ENCODE assay signal across 8 mouse cellular contexts in genomic region chr5:113163116-113163515, GRCm38 (mm10). TPM values are rescaled to one million over a fixed set of nuclear protein-coding genes. Genes with fewer than 3 reads are reported as not detected.
A peak's percentile ranks its signal among the peaks of the same experiment; 100 is the strongest.
DNase-seq lines count a peak whose midpoint lies in the region; ATAC-seq and TF ChIP-seq lines count a peak whose summit lies in the region.

No protein-coding gene starts in this region.

- H3K4me2 ChIP-seq in forebrain, embryonic 13.5 days: peak overlapping the region; percentile 49
- peak overlapping the region; percentile 74 for H3K4me2 ChIP-seq in liver, embryonic 11.5 days

- peak overlapping the region; percentile 72 for H3K4me3 ChIP-seq in E14TG2a.4 (replicated peaks; ENCODE audit: low read length)
- H3K4me3 ChIP-seq in forebrain, embryonic 13.5 days: no peak overlapping the region; the same call in 1 of the 2 replicates
- peak overlapping the region; percentile 44 for H3K4me3 ChIP-seq in liver, embryonic 11.5 days (ENCODE audit: low read depth, low read length)

- no peak for TF ChIP-seq CTCF in E14TG2a.4 (conservative IDR thresholded peaks at IDR 0.05; ENCODE audit: low read length)

- WGBS in forebrain, embryonic 13.5 days: 4% methylated on average over 13 of the region's 13 CpGs
- 4% methylated on average over 13 of the region's 13 CpGs for WGBS in liver, embryonic 11.5 days

- no peak overlapping the region for H3K27ac ChIP-seq in forebrain, embryonic 13.5 days
- no peak overlapping the region for H3K27ac ChIP-seq in liver, embryonic 11.5 days (ENCODE audit: low read depth, low read length)

- H3K36me3 ChIP-seq in E14TG2a.4 (ENCODE audit: insufficient read depth, low read length): 0 out of 2 replicates have a peak, but pooled peaks cover 6% of the 10 kb centered on the region
- H3K36me3 ChIP-seq in forebrain, embryonic 13.5 days (ENCODE audit: poor library complexity, severe bottlenecking): no peaks in the 10 kb centered on the region
- H3K36me3 ChIP-seq in liver, embryonic 11.5 days (ENCODE audit: control insufficient read depth, insufficient read depth, low read length): no peaks in the 10 kb centered on the region

- peaks cover 3% of the 10 kb centered on the region; the same call in 1 of the 2 replicates for H3K27me3 ChIP-seq in E14TG2a.4 (ENCODE audit: insufficient read depth, low read length)
- no peaks in the 10 kb centered on the region for H3K27me3 ChIP-seq in forebrain, embryonic 13.5 days
- H3K27me3 ChIP-seq in liver, embryonic 11.5 days (replicated peaks; ENCODE audit: control insufficient read depth, insufficient read depth, low read length): no peaks in the 10 kb centered on the region

- peaks cover 49% of the 10 kb centered on the region for H3K4me1 ChIP-seq in E14TG2a.4 (replicated peaks; ENCODE audit: low read depth, low read length)
- peaks cover 46% of the 10 kb centered on the region for H3K4me1 ChIP-seq in forebrain, embryonic 13.5 days
- peaks cover 31% of the 10 kb centered on the region for H3K4me1 ChIP-seq in liver, embryonic 11.5 days (replicated peaks; ENCODE audit: control insufficient read depth, insufficient read depth, low read length)

- no peaks in the 10 kb centered on the region for H3K9me3 ChIP-seq in E14TG2a.4 (ENCODE audit: low read length)
- no peaks in the 10 kb centered on the region for H3K9me3 ChIP-seq in forebrain, embryonic 13.5 days (replicated peaks)
- no peaks in the 10 kb centered on the region for H3K9me3 ChIP-seq in liver, embryonic 11.5 days (ENCODE audit: control insufficient read depth, low read length)

- H3K9ac ChIP-seq in forebrain, embryonic 13.5 days: no peak overlapping the region
- no peak overlapping the region; the same call in 1 of the 2 replicates for H3K9ac ChIP-seq in liver, embryonic 11.5 days (ENCODE audit: low read depth, low read length)

- no peak for ATAC-seq in forebrain, embryonic 13.5 days
- no peak for ATAC-seq in liver, embryonic 11.5 days (replicated peaks; ENCODE audit: low FRiP score)
- ATAC-seq in erythroblast, adult 5-6 weeks (replicated peaks; ENCODE audit: low FRiP score, poor library complexity, severe bottlenecking): no peak

- DNase-seq in embryo, embryonic 10 days (ENCODE audit: low spot score): peak; percentile 55
- DNase-seq in embryo, embryonic 10.5 days (ENCODE audit: low spot score): no peak
- peak; percentile 71 for DNase-seq in liver, embryonic 11.5 days (ENCODE audit: low spot score)
- peak; percentile 61 for DNase-seq in retina, postnatal 1 day
- DNase-seq in cerebellum, adult 9-10 months: no peak

RNA-seq across cellular contexts. Expression of gene 2900026A02Rik, which starts 57.9 kb away (rescaled TPM):
- polyA plus RNA-seq in forebrain, embryonic 13.5 days (2015; fragmentation: Nextera tagmentation; extraction: Ambion mirVana): 4.3 and 5.1 TPM in 2 replicates
- 1.8 and 2.2 TPM in 2 replicates for polyA plus RNA-seq in liver, embryonic 11.5 days (2014; fragmentation: Nextera tagmentation; extraction: Ambion mirVana)
- total RNA-seq in erythroblast, adult 5-6 weeks (2015; ENCODE audit: low replicate concordance): 0.42 and 1.2 TPM in 2 replicates
- total RNA-seq in erythroblast, adult 5-6 weeks (2017; ENCODE audit: low replicate concordance): 0.28 and 0.85 TPM in 2 replicates

Comparison
In these comparisons a context has a peak if more than half of its experiments do, and no peak if none do; other contexts are left out.
1. DNase-seq: peak in embryo, embryonic 10 days (single experiment), liver, embryonic 11.5 days (single experiment) and retina, postnatal 1 day (single experiment); none in embryo, embryonic 10.5 days (single experiment) and cerebellum, adult 9-10 months (single experiment).